Mouse (Mus musculus) thymus, postnatal 10 days (tissue): ENCODE results near the gene Tenm4.

Experiments
- DNase-seq, 2 experiments: peaks; one replicate each; pipeline ENCODE4 v3.0.0; 2021; ENCODE audit warnings: low spot score in 2 of 2

The Tenm4 gene

GRCm38 (mm10) chr7:96340826-96341225 is 169.8 kb downstream of the Tenm4 start:
- no peak for DNase-seq

- no peak for DNase-seq
Observed at GRCm38 (mm10) chr7:96341479-96341878, 170.4 kb downstream of the Tenm4 start.

- no peak for DNase-seq
Observed at GRCm38 (mm10) chr7:96342996-96343395, 171.9 kb downstream of the Tenm4 start.

GRCm38 (mm10) chr7:96343667-96344066 is 172.6 kb downstream of the Tenm4 start:
- DNase-seq = no peak

- no peak for DNase-seq
Observed at GRCm38 (mm10) chr7:96352671-96353070, 181.6 kb downstream of the Tenm4 start.

- DNase-seq = no peak
Observed at GRCm38 (mm10) chr7:96356285-96356811, 185.3 kb downstream of the Tenm4 start.

GRCm38 (mm10) chr7:96357550-96357949 is 186.5 kb downstream of the Tenm4 start:
- DNase-seq = no peak

GRCm38 (mm10) chr7:96363311-96363710 is 192.3 kb downstream of the Tenm4 start:
- no peak for DNase-seq

- DNase-seq = no peak
Observed at GRCm38 (mm10) chr7:96369947-96370346, 198.9 kb downstream of the Tenm4 start.

GRCm38 (mm10) chr7:96374004-96374663 is 203.1 kb downstream of the Tenm4 start:
- DNase-seq = no peak

- no peak for DNase-seq
Observed at GRCm38 (mm10) chr7:96375507-96375906, 204.5 kb downstream of the Tenm4 start.

GRCm38 (mm10) chr7:96383686-96384528 is 212.9 kb downstream of the Tenm4 start:
- no peak for DNase-seq

- no peak for DNase-seq
Observed at GRCm38 (mm10) chr7:96384726-96385500, 213.9 kb downstream of the Tenm4 start.

GRCm38 (mm10) chr7:96385850-96386249 is 214.8 kb downstream of the Tenm4 start:
- no peak for DNase-seq

GRCm38 (mm10) chr7:96390034-96390670 is 219.1 kb downstream of the Tenm4 start:
- DNase-seq = no peak

- DNase-seq = no peak
Observed at GRCm38 (mm10) chr7:96390894-96391293, 219.8 kb downstream of the Tenm4 start.

GRCm38 (mm10) chr7:96391797-96392472 is 220.9 kb downstream of the Tenm4 start:
- DNase-seq = no peak

- DNase-seq = no peak
Observed at GRCm38 (mm10) chr7:96392600-96392999, 221.6 kb downstream of the Tenm4 start.

- DNase-seq = no peak
Observed at GRCm38 (mm10) chr7:96397940-96398339, 226.9 kb downstream of the Tenm4 start.

GRCm38 (mm10) chr7:96400411-96400810 is 229.4 kb downstream of the Tenm4 start:
- no peak for DNase-seq

GRCm38 (mm10) chr7:96406630-96407214 is 235.7 kb downstream of the Tenm4 start:
- no peak for DNase-seq
